Mouse (Mus musculus) small intestine, adult 2 months (tissue): ENCODE results near the gene Dab1.

Experiments
- CTCF ChIP-seq: fragments of 200-500 bp; IDR thresholded peaks from 2 replicates; pipeline ENCODE4 v1.5.1; 2012; ENCODE audit warnings: low read depth, mild to moderate bottlenecking, control low read depth, inconsistent platforms, low read length, moderate library complexity, mixed read lengths; ENCODE audit not compliant: insufficient replicate concordance, insufficient read length; ENCODE audit errors: extremely low read depth
- POLR2A ChIP-seq: fragments of 200-500 bp; IDR thresholded peaks from 2 replicates; pipeline ENCODE4 v1.6.1; 2012; ENCODE audit warnings: low read depth, mild to moderate bottlenecking, control low read depth, inconsistent platforms, low read length, moderate library complexity

- TF ChIP-seq CTCF, result no peak
- TF ChIP-seq POLR2A, result no peak
These were observed 1134.9 kb downstream of the Dab1 start for GRCm38 (mm10) chr4:104754090-104754489.
